Mouse (Mus musculus) layer of hippocampus, adult 2 months (tissue): Measurements from ENCODE around the gene 6820408C15Rik. TPM values are rescaled to one million over a fixed set of nuclear protein-coding genes. Genes with fewer than 3 reads are reported as not detected.

Experiments
- DNase-seq, 2 experiments: peaks; one replicate each; pipeline ENCODE4 v3.0.0; 2022; ENCODE audit warnings: low spot score in 2 of 2
- H3K27ac ChIP-seq: fragments of 200-600 bp; 2 replicates; pipeline ENCODE4 v1.8.1; 2022
- H3K4me3 ChIP-seq: fragments of 200-600 bp; 2 replicates; pipeline ENCODE4 v1.8.1; 2022; ENCODE audit warnings: mild to moderate bottlenecking
- CTCF ChIP-seq: fragments of 200-600 bp; conservative IDR thresholded peaks from 2 replicates; pipeline ENCODE4 v1.8.1; 2022; ENCODE audit warnings: antibody characterized with exemption, mild to moderate bottlenecking, moderate library complexity
- long read RNA-seq, 2 experiments: library from polyadenylated mRNA; stranded (forward); transcript quantifications; one replicate each; pipeline ENCODE4 v2.0.0; 2021; ENCODE audit warnings: borderline mapping rate in 2 of 2
- total RNA-seq, 2 experiments: library from RNA; stranded (reverse); gene quantifications; 2 replicates each; pipeline ENCODE4 v1.2.3; 2021

Gene 6820408C15Rik
- 1 to 10 TPM; 2.4 to 3.2 TPM for total RNA-seq
- long read RNA-seq, experiment 1, partial matches to known transcripts: 4 of 4 reads
- long read RNA-seq, experiment 1, other reads (novel, unspliced or antisense): 0 of 4 reads
- long read RNA-seq, experiment 2, partial matches to known transcripts: 1 of 4 reads
- long read RNA-seq, experiment 2, other reads (novel, unspliced or antisense): 3 of 4 reads

- Histone ChIP-seq H3K4me3 (peak within 1 kb of the TSS; percentile 95), H3K27ac (peak within 1 kb of the TSS; percentile 99)
- no peak for TF ChIP-seq CTCF
- DNase-seq: no peak
Observed at GRCm38 (mm10) chr2:152415287-152415686, at the start of gene 6820408C15Rik. 6820408C15Rik (plus strand) TSS chr2:152415587.

- H3K27ac ChIP-seq: no peak overlapping the region
- DNase-seq: no peak
- TF ChIP-seq CTCF: no peak
- no peak overlapping the region for H3K4me3 ChIP-seq
Observed at GRCm38 (mm10) chr2:152367917-152368316, 47.5 kb upstream of the 6820408C15Rik start.

DNA sequence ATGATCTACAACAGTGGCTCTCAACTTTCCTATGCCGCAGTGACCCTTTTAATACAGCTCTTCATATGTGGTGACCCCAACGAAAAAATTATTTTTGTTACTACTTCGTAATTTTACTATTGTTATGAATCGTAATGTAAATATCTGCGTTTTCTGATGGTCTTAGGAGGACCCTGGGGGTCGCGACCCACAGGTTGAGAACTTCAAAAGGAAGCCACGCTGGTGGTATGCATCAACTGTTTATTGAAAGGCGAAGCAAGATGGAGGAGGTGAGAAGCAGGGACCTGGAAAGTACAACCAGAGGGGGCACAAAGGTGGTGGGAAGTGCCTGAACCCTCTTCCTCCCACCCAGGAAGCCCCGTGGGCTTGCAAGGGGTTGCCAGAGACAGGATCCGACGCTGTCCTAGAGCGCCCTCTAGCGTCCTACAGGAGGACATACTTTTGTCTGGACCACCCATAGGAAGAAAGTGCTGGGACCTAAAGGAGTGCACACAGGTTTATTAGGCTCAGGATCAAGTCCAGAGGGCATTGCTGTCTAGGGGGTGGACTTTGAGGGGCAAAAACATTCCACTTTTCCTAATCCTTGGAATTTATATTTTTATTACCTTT lies 46.8 kb upstream of the 6820408C15Rik start:
- peak; percentile 89 for TF ChIP-seq CTCF
- Histone ChIP-seq H3K4me3 (no peak overlapping the region; the same call in 1 of the 2 replicates), H3K27ac (no peak overlapping the region)
- DNase-seq: peak in 1 of 2 experiments; percentile 69

DNA sequence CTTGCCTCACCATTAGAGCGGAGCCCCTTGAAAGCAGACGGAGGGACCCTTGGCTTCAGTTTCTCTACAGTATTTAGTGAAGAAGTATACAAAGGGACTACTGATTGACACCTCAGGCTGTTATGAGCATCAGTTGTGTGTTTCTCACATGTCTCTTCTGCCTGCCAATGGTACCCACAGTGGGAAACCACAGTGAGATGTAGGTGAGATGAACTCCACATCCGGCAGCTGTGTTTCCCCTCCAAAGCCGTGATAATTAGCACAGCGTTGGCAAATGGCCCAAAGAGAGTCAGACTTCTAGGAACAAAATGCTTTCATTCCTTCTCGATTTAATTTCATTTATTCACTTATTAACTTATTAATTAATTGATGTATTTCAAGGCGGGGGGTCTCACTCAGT lies 43.3 kb upstream of the 6820408C15Rik start:
- no peak for TF ChIP-seq CTCF
- H3K27ac ChIP-seq: no peak overlapping the region
- DNase-seq: no peak
- H3K4me3 ChIP-seq: no peak overlapping the region

DNA sequence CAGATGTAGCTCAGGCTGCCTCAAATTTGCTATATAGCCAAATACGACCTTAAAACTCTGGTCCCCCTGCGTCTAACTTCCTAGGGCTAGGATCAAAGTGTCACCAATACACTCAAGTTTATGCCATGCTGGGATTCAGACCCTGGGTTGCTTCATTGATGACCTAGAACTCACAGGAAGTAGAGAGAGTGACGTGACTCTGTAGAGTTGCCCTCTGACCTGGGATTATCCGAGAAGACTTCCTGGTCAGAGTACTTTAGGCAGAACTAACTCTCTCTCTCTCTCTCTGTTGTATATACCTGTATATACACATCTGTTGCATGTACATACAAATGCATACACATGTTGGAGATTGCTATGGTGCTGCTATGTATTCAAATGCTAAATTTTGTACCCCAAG lies 42.7 kb upstream of the 6820408C15Rik start:
- DNase-seq: no peak
- Histone ChIP-seq H3K4me3 (no peak overlapping the region), H3K27ac (no peak overlapping the region)
- TF ChIP-seq CTCF: no peak

- no peak for TF ChIP-seq CTCF
- DNase-seq: no peak
- Histone ChIP-seq H3K4me3 (no peak overlapping the region), H3K27ac (no peak overlapping the region)
Observed at GRCm38 (mm10) chr2:152373547-152373946, 41.8 kb upstream of the 6820408C15Rik start.

DNA sequence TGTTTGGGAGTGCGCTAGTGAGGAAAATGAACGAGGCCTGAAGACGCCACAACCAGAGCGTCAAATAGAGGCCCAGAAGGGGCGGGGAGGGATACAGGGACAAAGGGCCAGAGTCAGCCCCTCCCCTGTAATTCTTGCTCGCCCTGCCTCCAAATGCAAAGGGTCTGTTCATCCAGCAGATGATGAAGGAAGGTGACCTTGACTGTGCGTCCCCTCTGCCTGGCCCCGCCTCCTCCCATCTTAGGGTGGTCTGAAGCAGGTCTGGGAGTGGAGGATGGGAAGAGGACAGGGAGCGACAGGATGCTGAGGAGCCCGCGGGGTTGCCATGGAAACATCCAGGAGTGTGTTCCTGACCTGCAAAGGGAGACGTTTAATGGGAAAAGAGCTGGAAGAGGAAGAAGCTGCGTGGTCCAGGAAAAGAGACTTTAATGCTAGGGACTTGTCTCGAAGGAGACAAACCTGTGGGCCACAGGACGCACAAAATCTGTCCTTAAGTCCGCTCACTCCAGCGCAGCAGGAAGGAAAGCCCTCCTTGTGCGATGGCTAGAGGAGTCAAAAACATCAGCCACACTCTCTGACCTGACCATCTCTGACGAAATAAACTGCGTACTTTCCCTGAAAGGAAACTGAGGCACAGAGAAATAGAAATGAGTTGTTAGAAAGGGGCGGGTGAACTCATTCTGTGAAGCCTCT lies 39.6 kb upstream of the 6820408C15Rik start:
- peak overlapping the region; percentile 49 for H3K4me3 ChIP-seq
- H3K27ac ChIP-seq: peak overlapping the region; percentile 74
- TF ChIP-seq CTCF: no peak
- peak; percentile 40 to 53 for DNase-seq

- TF ChIP-seq CTCF: no peak
- DNase-seq: peak in 1 of 2 experiments; percentile 54
- Histone ChIP-seq H3K27ac (peak within 1 kb of the TSS; percentile 74), H3K4me3 (peak within 1 kb of the TSS; percentile 49)
Observed at GRCm38 (mm10) chr2:152376345-152376741, 39.0 kb upstream of the 6820408C15Rik start, which contains the start of gene Nrsn2. Nrsn2 (minus strand) TSS chr2:152376638.

GRCm38 (mm10) chr2:152384191-152384590 lies 31.2 kb upstream of the 6820408C15Rik start:
- DNase-seq: no peak
- TF ChIP-seq CTCF: no peak
- no peak overlapping the region for H3K27ac ChIP-seq
- no peak overlapping the region for H3K4me3 ChIP-seq

DNA sequence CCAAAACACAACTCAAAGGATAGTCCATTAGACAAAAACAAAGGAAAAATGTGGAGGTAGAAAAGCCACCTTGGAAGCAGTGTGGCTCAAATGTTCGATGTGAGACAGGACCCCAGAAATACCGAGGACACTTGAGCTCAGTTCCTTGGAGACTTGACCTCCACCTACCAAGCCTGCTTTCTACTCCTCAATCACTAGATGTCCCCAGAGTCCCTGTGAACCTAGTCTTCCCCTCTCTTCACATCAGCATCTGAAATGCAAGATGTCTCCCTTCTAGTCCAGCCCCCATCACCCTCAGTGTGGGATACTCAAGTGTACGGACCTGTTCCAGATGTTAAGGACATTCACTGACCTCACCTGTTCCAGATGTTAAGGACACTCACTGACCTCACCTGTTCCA lies 22.6 kb upstream of the 6820408C15Rik start:
- H3K4me3 ChIP-seq: no peak overlapping the region
- DNase-seq: peak; percentile 33 to 63
- peak; percentile 87 for TF ChIP-seq CTCF

DNA sequence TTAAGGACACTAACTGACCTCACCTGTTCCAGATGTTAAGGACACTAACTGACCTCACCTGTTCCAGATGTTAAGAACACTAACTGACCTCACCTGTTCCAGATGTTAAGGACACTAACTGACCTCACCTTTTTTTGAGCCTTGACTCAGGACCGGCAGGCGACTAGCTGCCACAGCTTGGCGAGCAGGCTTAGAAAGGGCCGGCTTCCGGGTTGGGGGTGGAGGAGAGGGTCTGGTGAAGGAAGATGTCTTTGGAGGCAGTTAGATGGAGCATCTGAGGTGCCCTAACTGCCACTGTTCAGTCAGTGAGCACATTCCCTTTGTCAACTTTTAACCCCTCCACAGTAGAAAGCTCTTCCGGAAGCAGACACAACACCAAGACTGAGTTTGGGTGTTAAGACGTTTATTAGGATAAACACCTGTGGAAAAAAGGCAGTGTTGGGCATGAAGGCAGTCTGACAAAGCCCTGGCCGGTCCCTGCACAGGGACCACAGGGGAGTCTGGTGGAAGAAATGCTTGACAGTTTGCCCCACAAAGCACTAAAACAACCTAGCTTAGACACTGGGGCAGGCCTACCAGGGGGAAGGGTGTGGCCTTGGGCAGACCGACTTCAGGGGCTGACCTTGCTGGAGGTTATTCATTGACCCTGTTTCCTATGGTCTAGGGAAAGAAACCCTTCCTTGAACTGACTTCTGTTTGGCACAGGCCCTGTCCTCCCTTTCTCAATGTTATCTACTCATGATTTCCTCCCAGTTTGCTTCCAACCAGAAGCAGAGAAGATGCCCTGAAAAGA lies 22.0 kb upstream of the 6820408C15Rik start:
- TF ChIP-seq CTCF: no peak
- DNase-seq: no peak
- H3K4me3 ChIP-seq: no peak overlapping the region
- no peak overlapping the region for H3K27ac ChIP-seq

More for the DNA sequence above, 22.6 kb upstream of the 6820408C15Rik start:
- no peak overlapping the region for H3K27ac ChIP-seq

DNA sequence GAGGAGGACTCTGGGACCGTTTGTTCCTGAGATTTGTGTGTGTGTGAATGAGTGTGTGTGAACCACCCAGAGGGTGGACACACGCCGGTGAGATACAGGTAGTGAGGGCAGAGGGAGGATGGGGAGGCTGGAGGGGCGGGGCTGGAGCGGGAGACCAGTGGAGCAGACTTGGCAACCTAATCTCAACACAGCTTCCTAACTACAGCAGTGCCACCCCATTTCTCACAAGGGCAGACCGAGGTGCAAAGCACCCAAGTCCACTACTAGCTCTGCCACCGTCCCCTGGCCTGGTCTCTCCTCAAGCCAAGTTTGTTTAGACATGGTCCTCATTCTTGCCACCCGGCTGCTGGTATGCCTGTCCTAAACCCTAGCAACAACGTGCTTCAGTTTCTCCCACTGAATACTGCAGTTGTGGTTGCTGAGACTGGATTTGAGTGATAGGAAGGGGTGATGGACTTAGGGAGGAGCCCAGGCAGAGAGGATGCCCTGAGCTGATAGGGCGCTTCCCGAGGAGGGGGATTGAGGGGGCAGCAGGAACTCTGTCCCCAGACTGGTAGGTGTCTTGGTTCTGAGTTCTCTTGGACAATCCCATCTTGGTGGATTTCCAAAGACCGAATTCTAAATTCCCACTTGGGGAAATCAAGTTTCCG lies 20.0 kb upstream of the 6820408C15Rik start:
- TF ChIP-seq CTCF: no peak
- DNase-seq: peak; percentile 10 to 16
- Histone ChIP-seq H3K4me3 (peak overlapping the region; percentile 90), H3K27ac (peak overlapping the region; percentile 99)
